9 mouse cellular contexts compared by ENCODE assay signal in genomic region chr6:38434055-38435023, GRCm38 (mm10). TPM values are rescaled to one million over a fixed set of nuclear protein-coding genes. Genes with fewer than 3 reads are reported as not detected.
DNase-seq lines count a peak whose midpoint lies in the region; ATAC-seq and TF ChIP-seq lines count a peak whose summit lies in the region.
"Had no signal": no experiment of that assay in that cellular context is flagged by ENCODE, and none has a peak within 500 bp of the region (broad histone marks: within the 10 kb centered on the region; RNA-seq: fewer than 3 reads in every experiment).

No protein-coding gene starts in this region.

- peak; percentile 64 for DNase-seq in MEL-GATA-1-ER (ENCODE audit: extremely low read depth, low read depth)
- peak; percentile 40 to 69 for DNase-seq in cerebellum, adult 18-20 months
- peak; percentile 70 for DNase-seq in heart, postnatal 4 days
- DNase-seq in layer of hippocampus, adult 8-10 months (ENCODE audit: low spot score in 2 of 2), result peak; percentile 8 to 21
- peak; percentile 66 for DNase-seq in lung, adult 2 months
- DNase-seq in ovary, adult 18-20 months (ENCODE audit: low spot score), result peak; percentile 32
- DNase-seq in thymus, adult 2 months, result peak; percentile 58

- H3K4me1 ChIP-seq in forebrain, embryonic 16.5 days (replicated peaks; ENCODE audit: control insufficient read depth, insufficient read depth, low read length), result peaks cover 9% of the 10 kb centered on the region
- no peaks in the 10 kb centered on the region; the same call in 1 of the 2 replicates for H3K4me1 ChIP-seq in lung, adult 2 months (ENCODE audit: control insufficient read depth, insufficient read depth, low read length)
- H3K4me1 ChIP-seq in thymus, adult 2 months (replicated peaks; ENCODE audit: control insufficient read depth, insufficient read depth, low read length), result no peaks in the 10 kb centered on the region; the same call in 1 of the 2 replicates

- peak overlapping the region; percentile 66 for H3K4me2 ChIP-seq in forebrain, embryonic 16.5 days (ENCODE audit: low read length)

- H3K9ac ChIP-seq in forebrain, embryonic 16.5 days (replicated peaks; ENCODE audit: low read depth, low read length), result peak overlapping the region; percentile 93

- peak overlapping the region; percentile 94 for H3K27ac ChIP-seq in forebrain, embryonic 16.5 days (ENCODE audit: low read length)
- H3K27ac ChIP-seq in thymus, adult 2 months (ENCODE audit: control insufficient read depth, insufficient read depth, low read length), result peak overlapping the region; percentile 49

- no peaks in the 10 kb centered on the region for H3K36me3 ChIP-seq in forebrain, embryonic 16.5 days (ENCODE audit: control insufficient read depth, insufficient read depth)
- H3K36me3 ChIP-seq in thymus, adult 2 months (ENCODE audit: control insufficient read depth, insufficient read depth, low read length), result no peaks in the 10 kb centered on the region

- no peak for TF ChIP-seq POLR2A in lung, adult 2 months (IDR thresholded peaks at IDR 0.05; ENCODE audit: borderline replicate concordance, extremely low read depth, low read depth, low read length)
- TF ChIP-seq POLR2A in thymus, adult 2 months (IDR thresholded peaks at IDR 0.05; ENCODE audit: control insufficient read depth, extremely low read depth, insufficient read depth, low read length, poor library complexity), result no peak

- WGBS in forebrain, embryonic 16.5 days, result under 1% methylated on average over 110 of the region's 118 CpGs
- WGBS in lung, adult 2 months, result under 1% methylated on average over 114 of the region's 118 CpGs
- under 1% methylated on average over 114 of the region's 118 CpGs for WGBS in thymus, adult 2 months

- H3K27me3 ChIP-seq in forebrain, embryonic 16.5 days (replicated peaks; ENCODE audit: control insufficient read depth, insufficient read depth, low read length), result no peaks in the 10 kb centered on the region
- H3K27me3 ChIP-seq in thymus, adult 2 months (ENCODE audit: control insufficient read depth, insufficient read depth, low read length), result no peaks in the 10 kb centered on the region

- H3K9me3 ChIP-seq in forebrain, embryonic 16.5 days (ENCODE audit: control insufficient read depth, low read length), result no peaks in the 10 kb centered on the region

- ATAC-seq in forebrain, embryonic 16.5 days, result peak; percentile 73

- H3K4me3 ChIP-seq in forebrain, embryonic 16.5 days (replicated peaks; ENCODE audit: low read length), result peak overlapping the region; percentile 94
- peak overlapping the region; percentile 95 for H3K4me3 ChIP-seq in lung, adult 2 months (replicated peaks; ENCODE audit: extremely low read depth, low read depth, low read length)
- peak overlapping the region; percentile 71 for H3K4me3 ChIP-seq in thymus, adult 2 months (ENCODE audit: control insufficient read depth, insufficient read depth, low read length)

- TF ChIP-seq CTCF in lung, adult 2 months (IDR thresholded peaks at IDR 0.05; ENCODE audit: insufficient read depth, low read length), result no peak
- no peak for TF ChIP-seq CTCF in thymus, adult 2 months (IDR thresholded peaks at IDR 0.05; ENCODE audit: borderline replicate concordance, control insufficient read depth, extremely low read depth, insufficient read depth, low read length, poor library complexity)

RNA-seq across cellular contexts. Expression of gene Ubn2, which starts 0.6 kb away (rescaled TPM):
- polyA plus RNA-seq in forebrain, embryonic 16.5 days (2015; fragmentation: Nextera tagmentation; extraction: Ambion mirVana), result 12.5 and 20.7 TPM in 2 replicates
- total RNA-seq in heart, postnatal 4 days (2021), result 10 to 100 TPM; 27.5 to 29.5 TPM
- 10 to 100 TPM; 49.4 to 59.6 (median 53.8) TPM for total RNA-seq in layer of hippocampus, adult 8-10 months (2022)
- polyA plus RNA-seq in lung, adult 2 months (2012; rRNA removed), result 6.1 and 7.8 TPM in 2 replicates
- polyA plus RNA-seq in thymus, adult 2 months (2012; rRNA removed), result 16.2 and 16.6 TPM in 2 replicates

RNA-seq across cellular contexts. Expression of gene Ttc26, which starts 53.1 kb away (rescaled TPM):
- polyA plus RNA-seq in forebrain, embryonic 16.5 days (2015; fragmentation: Nextera tagmentation; extraction: Ambion mirVana), result 7.8 and 8.3 TPM in 2 replicates
- 1 to 10 TPM; 2.8 to 4.1 TPM for total RNA-seq in heart, postnatal 4 days (2021)
- total RNA-seq in layer of hippocampus, adult 8-10 months (2022), result 10 to 100 TPM; 11.5 to 14.4 (median 13.5) TPM
- 1.3 and 1.9 TPM in 2 replicates for polyA plus RNA-seq in lung, adult 2 months (2012; rRNA removed)
- 0.44 and 0.62 TPM in 2 replicates for polyA plus RNA-seq in thymus, adult 2 months (2012; rRNA removed)
- total RNA-seq: neutrophil, adult 5-6 weeks had no signal

Comparison
In these comparisons a context has a peak if more than half of its experiments do, and no peak if none do; other contexts are left out.
1. Peak in every context shown above with its lines: DNase-seq, ATAC-seq, H3K4me3 ChIP-seq and H3K27ac ChIP-seq.
2. DNase-seq: peak in every context shown above with its lines; median percentile 70 in heart, postnatal 4 days; 66 in lung, adult 2 months; 64 in MEL-GATA-1-ER; 58 in thymus, adult 2 months; 54 in cerebellum, adult 18-20 months; 32 in ovary, adult 18-20 months; 14 in layer of hippocampus, adult 8-10 months.